Mouse (Mus musculus) cortical plate, adult 2 months (tissue): ENCODE measurements around the gene Gm20481.
A peak's percentile ranks its signal among the peaks of the same experiment; 100 is the strongest.

Experiments used
- CTCF ChIP-seq: fragments of 200-500 bp; IDR thresholded peaks from 2 replicates; pipeline ENCODE4 v1.5.1; 2011; ENCODE audit warnings: mild to moderate bottlenecking, control low read depth, low read length; ENCODE audit not compliant: insufficient read depth; ENCODE audit errors: extremely low read depth
- POLR2A ChIP-seq: fragments of 200-500 bp; IDR thresholded peaks from 2 replicates; pipeline ENCODE4 v1.6.1; 2011; ENCODE audit warnings: mild to moderate bottlenecking, low read length, control low read depth; ENCODE audit not compliant: insufficient read depth; ENCODE audit errors: extremely low read depth

DNA sequence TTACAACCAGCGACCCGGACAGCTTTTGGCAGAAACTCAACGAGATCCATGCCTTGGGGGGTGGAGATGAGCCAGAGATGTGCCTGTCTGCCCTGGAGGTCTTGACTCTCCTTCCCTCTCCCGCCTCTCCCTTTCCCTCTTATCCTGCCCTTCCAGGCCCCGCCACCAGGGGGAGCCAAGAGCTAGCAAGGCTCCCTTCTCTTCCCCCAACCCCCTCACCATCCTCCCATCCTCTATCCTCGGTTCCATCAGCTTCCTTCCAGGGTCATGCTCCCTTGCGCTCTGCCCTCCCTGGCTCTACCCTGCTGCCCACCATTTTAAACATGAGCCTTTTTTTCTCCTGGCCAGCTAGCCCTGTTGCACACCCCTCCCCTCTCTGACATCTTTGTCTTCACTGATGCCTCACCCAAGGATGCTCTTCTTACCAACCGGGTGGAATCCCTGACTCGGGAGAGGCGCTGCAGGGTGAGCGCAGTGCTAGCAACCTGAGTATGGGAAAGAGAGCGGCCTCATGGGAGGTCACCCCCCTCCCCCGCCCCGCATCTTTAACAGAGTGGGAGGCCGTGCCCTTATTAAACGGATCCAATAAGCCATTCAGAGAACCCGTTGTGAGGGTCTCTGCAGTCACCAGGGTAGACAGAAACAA, 51.6 kb downstream of the Gm20481 start:
- TF ChIP-seq CTCF, result peak; percentile 93
- no peak for TF ChIP-seq POLR2A
